Mouse (Mus musculus): ENCODE data around the gene Tmem131l.

GRCm38 (mm10) chr3:83977817-83978216 lies 62.2 kb downstream of the Tmem131l start:
- TF ChIP-seq CTCF (IDR thresholded peaks at IDR 0.05; ENCODE audit: extremely low read depth, insufficient read length, insufficient replicate concordance, low read depth, low read length) (no peak), POLR2A (IDR thresholded peaks at IDR 0.05; ENCODE audit: low read depth, low read length) (no peak)
